Mouse (Mus musculus): Measurements from ENCODE around the gene Slc25a13.

DNA sequence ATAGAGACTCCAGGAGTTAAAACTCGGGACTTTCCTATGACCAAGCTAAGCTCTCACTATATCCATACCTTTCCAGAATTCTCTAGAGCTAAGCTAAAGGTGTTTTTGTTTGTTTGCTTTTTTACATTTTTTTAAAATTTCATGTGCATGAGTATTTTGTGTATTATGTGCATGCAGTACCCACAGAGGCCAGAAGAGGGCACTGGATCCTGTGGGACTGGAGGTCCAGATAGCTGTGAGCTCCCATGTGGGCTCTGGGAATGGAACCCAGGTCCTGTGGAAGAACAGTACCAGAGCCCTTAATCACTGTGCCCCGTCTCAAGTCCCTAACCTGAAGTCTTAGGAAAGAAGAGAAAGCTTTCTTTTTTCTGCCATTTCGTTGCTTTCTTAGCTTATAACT, 80.2 kb downstream of the Slc25a13 start:
- TF ChIP-seq CTCF (IDR thresholded peaks at IDR 0.05; ENCODE audit: extremely low read depth, insufficient read length, insufficient replicate concordance, low read depth, low read length) (peak; percentile 48; the same call in 1 of the 2 replicates), POLR2A (IDR thresholded peaks at IDR 0.05; ENCODE audit: low read depth, low read length) (no peak)

Measured in small intestine, adult 2 months (tissue).